Mouse (Mus musculus) monocyte, adult 5-6 weeks (primary cell): ENCODE data around the gene Tma7. TPM values are rescaled to one million over a fixed set of nuclear protein-coding genes. Genes with fewer than 3 reads are reported as not detected.

Experiments used
- ATAC-seq: fragments of 153-309, 156-312 bp; replicated peaks from 2 replicates; pipeline ENCODE4 v1.8.0; 2017; ENCODE audit warnings: mild to moderate bottlenecking; ENCODE audit not compliant: low TSS enrichment, insufficient number of reproducible peaks, severe bottlenecking, poor library complexity, low FRiP score
- total RNA-seq: library from RNA; stranded (forward); fragments of 200-1000, 200-491, 200-594 nt; gene quantifications from 3 replicates; pipeline ENCODE4 v1.2.3, GENCODE M21; 2017

Tma7 gene
- total RNA-seq, 1 experiment from 2014 or later: 205 TPM

DNA sequence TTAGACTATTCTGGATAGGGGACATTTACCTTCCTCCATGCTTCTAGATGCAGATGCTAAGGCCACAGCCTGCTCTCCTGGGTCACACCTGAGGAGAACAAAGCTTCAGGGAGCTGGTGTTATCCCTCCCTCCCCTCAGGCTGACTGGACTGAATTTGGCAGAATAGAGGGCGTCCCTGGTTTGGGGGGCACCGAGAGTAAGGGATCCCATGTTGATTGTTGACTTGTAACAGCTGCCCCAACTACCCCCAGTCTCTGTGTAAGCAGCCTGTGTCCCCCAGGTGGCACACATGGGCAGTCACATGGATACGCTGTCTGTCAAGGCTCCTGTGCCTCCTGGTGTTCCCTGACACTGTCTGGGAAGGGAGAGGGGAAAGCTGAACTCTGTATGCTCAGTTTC is 54.0 kb downstream of the Tma7 start:
- no peak for ATAC-seq

DNA sequence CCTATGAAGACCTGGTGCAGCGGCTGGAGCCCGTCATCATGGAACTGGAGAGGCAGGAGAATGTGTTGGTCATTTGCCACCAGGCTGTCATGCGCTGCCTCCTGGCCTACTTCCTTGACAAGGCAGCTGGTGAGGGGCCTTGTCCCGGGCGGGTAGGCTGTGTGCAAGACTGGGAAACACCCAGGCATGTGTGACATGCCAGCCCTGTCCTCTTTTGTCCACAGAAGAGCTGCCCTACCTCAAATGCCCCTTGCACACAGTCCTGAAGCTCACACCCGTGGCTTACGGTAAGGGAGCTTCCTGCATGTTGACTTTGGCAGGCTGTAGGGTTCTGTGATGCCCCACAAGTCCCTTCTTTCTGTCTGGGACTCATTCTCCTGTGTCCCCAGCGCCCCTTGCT is 54.9 kb downstream of the Tma7 start:
- ATAC-seq: no peak

Other genes with a start within 250 kb of the Tma7 start
- 6.2 to 10.0 TPM (median 8.4 TPM) in 3 replicates for gene Slc26a6, start 229.3 kb downstream of the Tma7 start, total RNA-seq
- gene Tmem89, start 168.0 kb downstream of the Tma7 start, total RNA-seq: not detected in 3 replicates
- gene Uqcrc1, start 146.0 kb downstream of the Tma7 start, total RNA-seq: 130 to 173 TPM (median 135 TPM) in 3 replicates
- gene Col7a1, start 129.0 kb downstream of the Tma7 start, total RNA-seq: 0.19 to 1.2 TPM (median 0.43 TPM) in 3 replicates
- gene Ucn2, start 96.6 kb downstream of the Tma7 start, total RNA-seq: not detected in 3 replicates
- gene Pfkfb4, start 90.8 kb downstream of the Tma7 start, total RNA-seq: 48.6 to 70.1 TPM (median 67.8 TPM) in 3 replicates
- gene Shisa5, start 44.0 kb downstream of the Tma7 start, total RNA-seq: 523 to 1,277 TPM (median 526 TPM) in 3 replicates
- 47.4 to 94.7 TPM (median 64.7 TPM) in 3 replicates for gene Trex1, start 22.9 kb downstream of the Tma7 start, total RNA-seq
- 11.1 to 17.6 TPM (median 15.7 TPM) in 3 replicates for gene Atrip, start 8.5 kb downstream of the Tma7 start, total RNA-seq
- 3.6 to 10.0 TPM (median 9.5 TPM) in 3 replicates for gene Ccdc51, start 94 bp downstream of the Tma7 start, total RNA-seq
- 0.32 to 5.5 TPM (median 0.78 TPM) in 3 replicates for gene Plxnb1, start 12.8 kb upstream of the Tma7 start, total RNA-seq
- not detected in 3 replicates for gene Fbxw21, start 79.5 kb upstream of the Tma7 start, total RNA-seq
- 0.39 to 1.5 TPM (median 0.57 TPM) in 3 replicates for gene Fbxw13, start 113.4 kb upstream of the Tma7 start, total RNA-seq
- gene Fbxw20, start 152.2 kb upstream of the Tma7 start, total RNA-seq: not detected in 3 replicates
- not detected in 3 replicates for gene Fbxw14, start 205.1 kb upstream of the Tma7 start, total RNA-seq